Mouse (Mus musculus) ES-Bruce4 (cell line): ENCODE results near the gene Antxr1. TPM values are rescaled to one million over a fixed set of nuclear protein-coding genes. Genes with fewer than 3 reads are reported as not detected.

Experiments used
- H3K27ac ChIP-seq: 2 replicates; pipeline ENCODE4 v1.5.1; 2012; ENCODE audit warnings: low read length, inconsistent platforms; ENCODE audit not compliant: insufficient read depth
- H3K27me3 ChIP-seq: 2 replicates; pipeline ENCODE4 v1.6.1; 2012; ENCODE audit warnings: mild to moderate bottlenecking, low read length, inconsistent platforms; ENCODE audit not compliant: control insufficient read depth, poor library complexity, insufficient read depth, severe bottlenecking
- H3K36me3 ChIP-seq: 2 replicates; pipeline ENCODE4 v1.6.1; 2012; ENCODE audit warnings: inconsistent platforms, mild to moderate bottlenecking, low read length, moderate library complexity; ENCODE audit not compliant: control insufficient read depth, poor library complexity, insufficient read depth, severe bottlenecking
- H3K4me1 ChIP-seq: one replicate; pipeline ENCODE4 v1.8.1; 2011; ENCODE audit warnings: low read length; ENCODE audit not compliant: control insufficient read depth, insufficient read depth
- H3K4me3 ChIP-seq: 2 replicates; pipeline ENCODE4 v1.5.1; 2011; ENCODE audit warnings: low read depth, mild to moderate bottlenecking, low read length
- H3K9ac ChIP-seq: 2 replicates; pipeline ENCODE4 v1.6.1; 2012; ENCODE audit warnings: low read depth, mild to moderate bottlenecking, inconsistent platforms; ENCODE audit not compliant: poor library complexity, severe bottlenecking
- H3K9me3 ChIP-seq: replicated peaks from 2 replicates; pipeline ENCODE4 v1.6.1; 2012; ENCODE audit warnings: mild to moderate bottlenecking, low read length, inconsistent platforms; ENCODE audit not compliant: control insufficient read depth, poor library complexity, insufficient read depth, severe bottlenecking
- CTCF ChIP-seq: IDR thresholded peaks from one replicate; pipeline ENCODE4 v1.8.1; 2011; ENCODE audit warnings: low read depth, low read length
- EP300 ChIP-seq: IDR thresholded peaks from 2 replicates; pipeline ENCODE4 v1.6.1; 2011; ENCODE audit warnings: low read depth, low read length; ENCODE audit not compliant: insufficient read depth
- POLR2A ChIP-seq: IDR thresholded peaks from one replicate; pipeline ENCODE4 v1.8.1; 2011; ENCODE audit warnings: low read length; ENCODE audit not compliant: insufficient read depth
- polyA plus RNA-seq: library from polyadenylated mRNA; stranded (reverse); fragments of >200 nt; gene quantifications from 2 replicates; pipeline ENCODE4 v1.2.4, GENCODE M21; 2011; ENCODE audit warnings: low read depth; ENCODE audit not compliant: missing spikeins, insufficient read depth, insufficient read length

Gene Antxr1
- 0.94 and 1.6 TPM in 2 replicates for polyA plus RNA-seq

- Histone ChIP-seq H3K27ac (no peak within 1 kb of the TSS), H3K4me3 (peak within 1 kb of the TSS; percentile 78), H3K27me3 (peaks cover 5% of the 10 kb centered on the region; the same call in 1 of the 2 replicates), H3K9me3 (no peaks in the 10 kb centered on the region), H3K9ac (peak within 1 kb of the TSS; percentile 66), H3K4me1 (no peaks in the 10 kb centered on the region), H3K36me3 (no peaks in the 10 kb centered on the region)
- no peak for TF ChIP-seq EP300
- no peak for TF ChIP-seq POLR2A
- TF ChIP-seq CTCF = peak; percentile 14
Observed at GRCm38 (mm10) chr6:87335091-87335934, at the start of gene Antxr1. Antxr1 (minus strand) TSS chr6:87335821.

- TF ChIP-seq EP300 = no peak
- no peak for TF ChIP-seq CTCF
- no peak for TF ChIP-seq POLR2A
- Histone ChIP-seq H3K27ac (no peak overlapping the region), H3K9me3 (no peaks in the 10 kb centered on the region), H3K4me1 (no peaks in the 10 kb centered on the region), H3K36me3 (no peaks in the 10 kb centered on the region), H3K9ac (no peak overlapping the region), H3K4me3 (no peak overlapping the region), H3K27me3 (no peaks in the 10 kb centered on the region)
Observed at GRCm38 (mm10) chr6:87384761-87385160, 49.1 kb upstream of the Antxr1 start.

GRCm38 (mm10) chr6:87383926-87384691 is 48.5 kb upstream of the Antxr1 start:
- Histone ChIP-seq H3K4me1 (no peaks in the 10 kb centered on the region), H3K36me3 (no peaks in the 10 kb centered on the region), H3K27ac (no peak overlapping the region), H3K9ac (no peak overlapping the region), H3K27me3 (no peaks in the 10 kb centered on the region), H3K9me3 (no peaks in the 10 kb centered on the region), H3K4me3 (peak overlapping the region; percentile 44)
- TF ChIP-seq POLR2A (no peak), EP300 (no peak), CTCF (peak; percentile 22)

GRCm38 (mm10) chr6:87373057-87373456 is 37.4 kb upstream of the Antxr1 start, which contains the start of gene Gkn2:
Gkn2 (plus strand) TSS chr6:87373357.
- no peaks in the 10 kb centered on the region for H3K9me3 ChIP-seq
- H3K4me1 ChIP-seq = no peaks in the 10 kb centered on the region
- H3K27me3 ChIP-seq = no peaks in the 10 kb centered on the region
- H3K27ac ChIP-seq = no peak within 1 kb of the TSS
- no peak for TF ChIP-seq CTCF
- TF ChIP-seq POLR2A = no peak
- no peak for TF ChIP-seq EP300
- no peak within 1 kb of the TSS for H3K9ac ChIP-seq
- H3K36me3 ChIP-seq = no peaks in the 10 kb centered on the region
- H3K4me3 ChIP-seq = no peak within 1 kb of the TSS

- Histone ChIP-seq H3K36me3 (no peaks in the 10 kb centered on the region), H3K9me3 (no peaks in the 10 kb centered on the region), H3K4me3 (no peak overlapping the region), H3K27me3 (no peaks in the 10 kb centered on the region), H3K27ac (no peak overlapping the region), H3K4me1 (no peaks in the 10 kb centered on the region), H3K9ac (no peak overlapping the region)
- TF ChIP-seq CTCF (no peak), EP300 (no peak)
Observed at GRCm38 (mm10) chr6:87369223-87369622, 33.6 kb upstream of the Antxr1 start.

- H3K27ac ChIP-seq = no peak overlapping the region
- no peaks in the 10 kb centered on the region for H3K4me1 ChIP-seq
- no peaks in the 10 kb centered on the region for H3K27me3 ChIP-seq
Observed at GRCm38 (mm10) chr6:87354441-87354840, 18.8 kb upstream of the Antxr1 start.

More at GRCm38 (mm10) chr6:87354441-87354840, 18.8 kb upstream of the Antxr1 start:
- Histone ChIP-seq H3K36me3 (no peaks in the 10 kb centered on the region), H3K9ac (no peak overlapping the region), H3K9me3 (no peaks in the 10 kb centered on the region), H3K4me3 (no peak overlapping the region)
- TF ChIP-seq POLR2A (no peak), EP300 (no peak), CTCF (no peak)
